Mouse (Mus musculus): ENCODE measurements at regions not wholly inside any gene's neighbourhood (a gene's known extent, or its start where the extent isn't known, plus 50 kb on each side); places are given as distances from the start of the nearest gene placed in this dataset.

DNA sequence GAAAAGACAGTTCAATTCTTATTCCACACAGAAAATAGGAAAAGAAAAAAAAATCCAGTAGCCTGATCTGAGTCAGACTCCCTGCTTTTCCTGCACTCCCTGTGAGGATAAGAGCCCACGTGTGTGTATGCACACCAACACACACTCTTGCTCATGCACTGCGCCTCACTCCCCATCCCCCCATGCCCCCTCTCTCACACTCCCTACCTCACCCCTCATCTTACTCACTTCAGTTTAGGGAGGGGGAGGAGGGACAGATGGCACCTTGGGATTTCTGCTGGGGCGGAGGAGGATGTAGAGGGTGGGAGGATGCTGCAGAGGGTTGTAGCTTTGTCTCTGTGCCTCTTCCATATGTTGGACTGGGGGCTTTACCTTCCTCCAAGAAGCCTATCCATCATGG lies 85.8 kb upstream of the Sulf2 start:
- TF ChIP-seq EP300 (IDR thresholded peaks at IDR 0.05; ENCODE audit: low read depth): no peak
- no peak for TF ChIP-seq CTCF (IDR thresholded peaks at IDR 0.05; ENCODE audit: low read depth)

Data from liver, postnatal 0 days (tissue).